Mouse (Mus musculus): ENCODE measurements around the gene Npff.

Npff gene

DNA sequence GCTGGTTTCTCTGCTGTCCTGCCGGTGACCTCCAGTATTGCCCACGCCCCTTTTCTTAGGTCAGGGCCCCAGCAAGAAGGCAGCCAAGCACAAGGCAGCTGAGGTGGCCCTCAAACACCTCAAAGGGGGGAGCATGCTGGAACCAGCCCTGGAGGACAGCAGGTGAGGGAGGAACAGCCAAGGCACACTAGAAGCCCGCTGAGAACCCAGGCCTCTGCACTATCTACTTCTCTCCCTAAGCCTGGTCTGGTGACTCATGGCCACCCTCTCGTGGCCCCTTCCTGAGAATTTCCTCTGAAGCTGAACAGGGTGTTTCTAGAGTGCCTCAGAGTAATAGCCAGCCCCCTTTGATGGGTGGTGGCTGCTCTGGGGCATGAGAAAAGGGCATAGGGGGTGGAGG, 4.3 kb downstream of the Npff start:
- DNase-seq (ENCODE audit: low read depth in 2 of 2, low spot score in 2 of 2) = no peak

DNA sequence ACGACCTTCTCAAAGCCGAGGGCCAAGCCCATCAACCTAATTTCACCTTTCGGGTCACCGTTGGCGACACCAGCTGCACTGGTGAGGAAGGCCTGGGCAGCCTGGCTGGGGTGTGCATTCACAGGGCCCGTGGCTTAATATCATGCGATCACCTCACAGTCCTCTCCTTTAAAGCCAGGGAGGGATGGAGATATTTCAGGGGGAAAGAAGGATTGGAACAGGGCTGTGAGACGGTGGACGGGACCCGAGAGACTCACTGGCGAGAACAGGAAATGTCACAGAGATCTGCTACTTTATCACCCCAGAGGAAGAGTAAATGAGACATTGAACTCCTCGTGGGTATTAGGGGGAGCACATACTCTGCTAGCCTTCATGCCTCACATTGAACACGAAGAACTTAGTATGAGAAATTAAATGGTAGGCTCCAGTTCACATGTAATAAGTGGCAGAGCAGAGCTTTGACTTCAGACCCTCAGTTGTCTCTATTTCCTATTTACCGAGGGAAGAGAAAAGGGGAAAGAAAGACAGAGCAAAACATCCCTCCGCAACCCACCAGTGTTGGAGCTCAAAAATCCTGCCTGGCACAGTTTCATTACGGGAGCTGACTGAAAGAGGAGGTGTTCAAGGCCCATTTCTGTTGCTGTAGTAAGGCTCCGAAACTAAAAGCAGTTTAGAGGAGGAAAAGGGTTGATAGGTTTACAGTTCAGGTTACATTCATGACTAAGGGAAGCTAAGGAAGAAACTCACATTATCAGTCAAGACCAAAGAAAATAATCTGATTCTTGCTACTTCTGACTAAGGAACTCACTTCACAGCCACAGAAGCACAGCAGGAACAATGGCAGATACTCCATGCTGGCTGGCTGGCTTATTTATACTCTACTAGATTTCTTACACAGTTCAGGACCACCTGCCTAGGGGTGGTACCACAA, 5.3 kb downstream of the Npff start:
- no peak for DNase-seq (ENCODE audit: low read depth in 2 of 2, low spot score in 2 of 2)

DNA sequence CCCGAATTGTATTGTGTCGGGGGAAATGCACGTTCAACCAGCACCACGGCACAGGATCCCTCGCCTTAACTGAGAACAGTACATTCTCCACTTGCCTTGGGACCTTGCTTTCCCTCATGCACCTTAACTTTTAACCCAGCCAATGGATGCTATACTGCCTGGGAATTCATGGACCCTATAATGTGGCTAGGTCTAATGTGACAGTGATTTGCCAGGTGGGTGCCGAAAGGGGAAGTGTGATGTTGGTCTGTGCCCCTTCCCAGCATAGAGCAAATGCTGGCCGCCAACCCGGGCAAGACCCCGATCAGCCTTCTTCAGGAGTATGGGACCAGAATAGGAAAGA, 5.9 kb downstream of the Npff start:
- no peak for DNase-seq (ENCODE audit: low read depth in 2 of 2, low spot score in 2 of 2)

DNA sequence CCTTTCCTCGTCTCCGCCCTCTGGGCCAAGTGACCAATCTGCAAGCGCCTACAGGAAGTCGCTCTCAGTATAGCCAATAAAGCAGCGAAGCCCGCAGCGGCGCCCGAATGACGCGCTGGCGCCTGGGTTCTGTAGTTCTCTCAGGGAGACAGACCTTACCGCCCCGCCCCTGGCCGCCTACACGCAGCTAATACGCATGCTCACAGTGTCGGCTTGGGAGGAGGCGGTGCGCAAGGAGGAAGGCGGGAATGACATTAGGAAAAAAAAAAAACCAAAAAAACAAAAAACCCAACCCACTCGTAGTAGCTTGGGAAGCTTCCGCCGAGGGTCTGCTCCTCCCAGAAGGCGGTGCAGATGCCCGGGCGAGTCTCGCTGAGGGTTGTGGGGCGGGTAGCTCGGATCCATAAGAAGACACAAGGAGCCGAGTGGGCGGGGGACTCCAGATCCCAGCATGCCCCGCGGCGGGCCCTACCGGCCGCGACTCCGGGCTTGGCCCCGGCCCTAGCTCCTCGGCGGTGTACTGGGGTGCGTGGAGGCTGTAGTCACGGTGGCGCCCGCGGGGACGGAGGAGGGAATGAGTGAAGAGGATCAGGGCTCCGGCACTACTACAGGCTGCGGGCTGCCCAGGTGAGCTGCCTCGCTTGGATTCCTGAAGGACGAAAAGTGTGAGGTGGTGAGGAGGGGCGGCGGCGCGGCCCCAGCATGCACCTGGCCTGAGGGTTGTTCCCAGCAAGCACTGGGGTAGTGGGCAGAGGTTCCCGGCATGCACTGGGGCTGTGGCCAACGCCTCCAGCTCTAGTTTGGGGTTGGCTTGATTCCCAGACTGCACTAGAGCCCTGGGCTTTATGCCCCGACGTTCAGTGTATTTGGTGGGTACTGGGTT, 6.5 kb downstream of the Npff start, which contains the start of gene Tarbp2:
Gene Tarbp2, plus strand, starts transcription at position 217 of the 883 bp plus-strand sequence.
- peak; percentile 97 to 98 for DNase-seq (ENCODE audit: low read depth in 2 of 2, low spot score in 2 of 2)

DNA sequence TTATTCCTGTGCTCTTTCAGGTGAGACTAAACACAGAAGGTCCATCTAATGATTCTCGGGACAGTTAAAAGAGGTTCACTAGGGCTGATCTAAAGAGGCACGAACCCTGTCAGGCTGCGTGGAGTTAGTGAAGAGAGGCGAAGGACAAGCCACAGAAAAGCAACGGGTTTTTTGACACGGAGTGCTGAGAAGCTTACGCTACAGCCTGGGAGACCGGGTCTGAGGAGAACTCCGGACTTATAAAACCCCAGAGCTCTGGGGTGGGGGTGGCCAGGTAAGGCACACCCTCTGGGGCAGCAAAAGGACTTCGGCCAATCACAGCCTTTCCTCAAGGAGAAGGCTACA, 7.1 kb downstream of the Npff start:
- no peak for DNase-seq (ENCODE audit: low read depth in 2 of 2, low spot score in 2 of 2)

DNA sequence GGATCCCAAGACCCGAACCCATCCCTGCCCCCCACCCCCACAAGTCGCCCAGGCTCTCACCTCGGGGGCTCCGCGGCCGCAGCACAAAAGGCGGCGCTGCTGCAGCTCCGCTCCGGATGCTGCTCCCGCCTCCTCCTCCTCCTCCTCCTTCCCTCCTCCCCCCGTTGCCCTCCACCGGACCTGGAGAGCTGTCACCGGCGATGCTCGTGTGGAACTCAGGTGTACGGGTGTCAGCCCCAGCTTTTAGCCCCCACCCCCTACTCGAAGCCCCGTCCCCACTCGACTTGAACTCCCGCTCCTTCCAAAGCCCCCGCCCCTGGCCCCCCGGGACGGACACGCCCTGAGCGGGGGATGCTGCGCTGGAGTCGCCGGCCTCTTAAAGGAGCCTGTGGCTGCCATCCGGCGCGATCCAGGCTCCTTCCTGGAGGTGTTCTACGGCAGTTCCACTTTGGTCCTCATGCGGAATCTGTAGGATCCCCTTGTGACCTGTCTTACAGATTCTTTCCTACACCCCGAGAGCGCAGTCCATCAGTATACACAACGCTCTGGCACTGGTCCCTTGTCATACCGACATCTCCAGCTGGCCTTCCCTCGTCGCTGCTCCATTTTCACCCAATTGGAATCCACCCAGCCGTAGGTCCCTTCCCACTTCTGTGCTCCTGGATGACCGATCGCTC, 7.9 kb downstream of the Npff start, which contains the start of gene Map3k12:
Gene Map3k12, minus strand, starts transcription at position 337 of the 677 bp plus-strand sequence.
- DNase-seq (ENCODE audit: low read depth in 2 of 2, low spot score in 2 of 2) = peak; percentile 28 to 46

DNA sequence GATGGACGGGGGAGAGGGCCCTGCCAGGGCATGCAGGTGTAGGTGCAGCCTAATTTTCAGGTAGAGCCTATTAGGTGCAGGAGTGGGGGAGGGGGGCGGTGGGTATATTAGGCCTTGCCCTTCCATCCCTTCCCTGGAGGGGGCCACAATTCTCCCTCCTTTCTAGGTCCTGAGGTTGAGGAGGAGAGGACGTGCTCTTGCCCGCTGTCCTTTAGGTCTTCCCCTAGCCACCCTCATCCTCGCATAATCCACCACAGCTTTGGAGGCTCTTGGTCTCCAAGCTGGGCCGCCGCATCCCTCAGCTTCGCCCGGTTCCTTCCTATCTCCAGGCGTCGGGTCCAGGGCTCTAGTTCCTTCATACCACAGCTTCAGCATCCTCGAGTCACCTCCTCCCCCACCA, 8.4 kb downstream of the Npff start:
- DNase-seq (ENCODE audit: low read depth in 2 of 2, low spot score in 2 of 2) = no peak

DNA sequence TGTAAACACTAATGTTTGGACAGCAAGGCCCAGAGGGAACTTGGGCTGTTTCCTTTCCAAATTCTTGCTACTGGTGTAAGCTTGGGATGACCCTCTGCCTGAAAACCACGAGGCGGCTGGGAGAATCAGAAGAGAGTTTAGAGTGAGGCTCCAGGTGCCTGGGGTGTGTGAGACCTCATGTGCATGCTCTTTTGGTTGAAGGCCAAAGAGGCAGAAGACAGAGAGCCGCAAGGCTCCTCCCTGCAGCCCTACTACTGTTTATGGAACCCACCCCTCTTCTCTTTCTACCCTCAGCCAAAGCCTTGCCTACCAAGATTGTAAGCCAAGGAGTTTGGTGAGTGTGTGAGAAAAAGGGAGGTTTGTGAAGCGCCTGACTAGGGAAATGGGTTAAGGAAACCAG, 9.0 kb downstream of the Npff start:
- no peak for DNase-seq (ENCODE audit: low read depth in 2 of 2, low spot score in 2 of 2)

DNA sequence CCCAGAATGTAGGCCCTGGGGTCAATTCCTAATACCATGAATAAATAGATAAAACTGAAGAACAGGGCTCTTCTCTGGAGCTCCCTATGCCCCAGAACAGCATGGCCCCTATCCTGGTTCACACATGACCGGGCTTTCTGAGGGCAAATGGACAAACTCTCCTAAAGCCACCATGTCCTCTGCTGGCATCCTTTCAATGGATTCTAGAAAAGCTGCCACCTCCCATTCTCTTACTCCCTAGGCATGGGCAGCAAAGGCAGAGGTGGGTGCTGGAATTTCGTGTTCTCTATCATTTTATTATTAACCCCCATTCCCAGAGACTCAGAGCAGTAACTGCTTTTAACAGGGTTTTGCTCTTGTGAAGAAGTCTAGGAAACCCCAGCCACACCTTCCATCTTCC, 9.5 kb downstream of the Npff start:
- DNase-seq (ENCODE audit: low read depth in 2 of 2, low spot score in 2 of 2) = no peak

DNA sequence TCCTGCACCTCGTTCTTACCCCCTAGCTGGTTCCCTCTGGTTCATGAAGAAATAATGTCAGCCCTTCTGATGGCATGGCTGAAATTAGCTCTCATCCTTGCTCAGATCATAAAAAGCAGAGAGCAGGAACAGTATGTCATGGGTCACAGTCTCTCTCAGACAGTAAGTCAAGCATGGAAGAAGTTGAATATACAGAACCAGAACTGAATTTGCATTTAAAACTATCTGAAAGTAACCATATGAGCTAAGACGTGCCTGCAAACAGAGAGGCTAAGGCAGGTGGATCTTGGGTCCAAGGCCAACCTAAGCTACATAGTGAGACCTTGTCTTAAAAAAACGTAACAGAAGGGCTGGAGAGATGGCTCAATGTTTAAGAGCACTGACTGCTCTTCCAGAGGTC, 11.7 kb downstream of the Npff start:
- DNase-seq (ENCODE audit: low read depth in 2 of 2, low spot score in 2 of 2) = no peak

DNA sequence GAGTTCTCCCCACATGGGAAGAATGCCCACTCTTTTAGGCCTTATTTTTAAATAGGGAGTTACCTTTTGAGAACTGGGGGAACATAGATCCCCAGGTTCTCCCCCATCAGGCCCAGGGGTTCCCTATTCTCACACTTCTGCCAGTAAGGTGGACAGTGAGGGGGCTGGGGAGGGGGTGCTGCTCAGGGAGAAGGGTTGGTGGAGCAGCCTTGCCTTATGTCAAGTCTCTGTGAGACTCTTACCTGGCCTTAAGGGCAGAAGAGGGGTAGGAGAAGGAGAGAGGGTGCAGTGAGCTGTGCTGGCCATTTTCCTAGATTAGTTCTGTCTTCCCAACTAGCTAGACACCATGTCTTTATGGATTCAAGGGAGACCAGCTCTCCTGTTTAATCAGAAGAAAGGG, 12.3 kb downstream of the Npff start:
- no peak for DNase-seq (ENCODE audit: low read depth in 2 of 2, low spot score in 2 of 2)

DNA sequence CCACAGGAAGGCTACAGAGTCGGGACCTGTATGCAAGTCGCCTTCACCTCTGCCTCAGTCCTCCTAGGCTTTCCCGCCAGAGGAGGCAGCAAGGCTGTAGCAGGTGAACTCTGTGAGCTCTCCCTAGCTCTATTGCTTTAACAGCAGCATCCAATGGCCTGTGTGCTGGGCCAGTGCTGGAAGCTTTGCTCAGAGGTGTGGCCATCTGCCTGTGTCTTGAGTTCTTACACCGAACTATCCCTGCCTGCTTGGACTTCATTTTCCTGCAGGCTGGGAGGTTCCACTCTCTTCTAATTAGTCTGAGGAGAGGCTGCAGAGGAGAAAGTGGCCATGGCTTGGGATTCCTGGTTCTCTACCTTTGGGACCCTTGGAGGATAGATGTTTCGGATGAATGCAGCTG, 12.7 kb downstream of the Npff start:
- no peak for DNase-seq (ENCODE audit: low read depth in 2 of 2, low spot score in 2 of 2)

DNA sequence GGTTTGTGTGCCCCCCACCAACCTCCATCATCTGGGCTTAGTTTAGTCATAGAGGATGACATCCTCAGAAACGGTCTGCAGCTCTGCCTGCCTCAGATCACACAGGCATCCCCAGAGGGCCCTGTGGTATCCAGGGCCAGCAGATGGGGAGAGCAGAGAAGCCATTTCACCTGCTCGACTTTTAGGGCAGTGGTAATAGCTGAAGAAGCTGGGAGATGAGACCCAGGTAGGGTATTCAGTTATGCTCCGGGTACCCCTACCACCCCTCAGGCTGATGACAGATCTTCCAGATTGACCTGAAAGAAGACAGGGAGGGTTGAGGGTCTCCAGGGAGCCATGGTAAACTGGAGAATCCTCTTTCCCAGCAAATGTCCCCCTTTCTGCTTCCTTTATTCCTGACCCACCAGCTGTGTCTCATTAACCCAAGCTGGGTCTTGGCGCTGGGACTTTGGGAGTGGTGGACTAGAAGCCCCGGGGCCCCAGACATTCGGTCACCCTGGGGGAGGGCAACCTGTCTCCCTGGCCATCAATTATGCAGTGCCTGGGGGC, 13.4 kb downstream of the Npff start:
- DNase-seq (ENCODE audit: low read depth in 2 of 2, low spot score in 2 of 2) = no peak

DNA sequence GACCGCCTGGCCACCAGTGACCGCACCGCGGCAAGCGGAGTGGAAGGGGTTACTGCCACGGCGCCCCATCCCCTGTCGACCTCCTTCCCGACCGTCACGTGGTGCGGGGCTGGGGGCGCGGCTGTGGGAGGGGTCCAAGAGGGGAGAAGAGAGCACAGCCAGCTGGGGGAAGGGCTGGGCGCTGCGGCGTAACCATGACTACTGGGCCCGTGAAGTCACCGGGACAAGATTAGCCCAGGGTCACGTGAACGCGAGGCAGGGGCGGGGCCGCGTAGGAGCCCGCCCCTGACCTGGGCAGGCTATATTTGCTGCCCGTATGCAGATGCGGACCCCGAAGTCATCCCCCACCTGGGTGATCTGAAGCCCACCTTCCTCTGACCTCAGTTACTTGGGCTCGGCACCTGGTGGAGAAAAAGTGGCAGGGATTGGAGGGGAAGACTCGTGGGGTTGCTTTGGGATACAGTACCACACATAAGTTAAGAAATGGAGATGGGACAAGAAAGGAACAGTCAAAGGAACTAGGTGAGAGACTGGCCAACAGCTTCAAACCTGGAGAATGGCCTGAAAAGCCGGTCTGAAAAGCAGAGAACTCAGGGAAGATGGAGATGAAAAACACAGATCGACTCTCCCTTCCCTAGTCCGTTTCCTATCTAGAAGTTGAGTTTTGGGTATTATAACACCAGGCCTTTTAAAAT, 14.0 kb downstream of the Npff start:
- peak in 1 of 2 experiments; percentile 45 for DNase-seq (ENCODE audit: low read depth in 2 of 2, low spot score in 2 of 2)

DNA sequence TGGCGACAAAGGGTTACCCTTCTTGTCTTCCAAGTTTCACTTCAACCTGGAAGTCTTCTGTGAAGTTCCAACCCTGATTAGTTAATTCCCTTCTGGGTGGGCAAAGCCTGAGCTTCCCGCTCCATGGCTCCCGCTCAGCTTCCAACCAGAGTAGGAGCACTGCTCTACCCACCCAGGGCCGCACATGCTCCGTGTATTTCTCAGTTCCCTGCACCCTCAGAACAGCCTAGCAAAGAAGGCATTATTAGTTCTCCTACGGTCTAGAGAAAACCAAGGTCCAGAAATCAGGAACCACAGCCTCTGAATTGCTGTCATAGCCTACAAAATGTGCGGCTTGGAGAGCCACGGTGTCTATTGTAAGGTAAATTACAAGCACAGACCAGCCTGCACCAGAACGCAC, 14.6 kb downstream of the Npff start:
- DNase-seq (ENCODE audit: low read depth in 2 of 2, low spot score in 2 of 2) = no peak

DNA sequence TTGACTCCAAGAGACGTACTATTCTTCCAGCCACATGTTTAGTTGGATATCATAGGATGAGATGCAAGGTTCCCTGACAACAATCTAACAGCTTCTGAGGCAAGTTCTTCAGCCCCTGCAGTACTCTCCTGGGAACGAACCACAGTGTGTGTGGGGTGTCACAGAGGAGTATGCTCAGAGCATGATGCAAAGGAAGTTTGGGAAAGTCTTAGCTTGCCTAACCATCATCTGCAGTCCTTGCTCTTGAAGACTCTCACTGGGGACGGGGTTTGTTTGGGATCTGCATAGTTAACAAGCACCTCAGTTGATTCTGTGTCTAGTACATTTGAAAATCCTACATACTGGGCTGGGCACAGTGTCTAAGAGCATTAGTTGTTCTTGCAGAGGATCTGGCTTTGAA, 16.4 kb downstream of the Npff start:
- no peak for DNase-seq (ENCODE audit: low read depth in 2 of 2, low spot score in 2 of 2)

DNA sequence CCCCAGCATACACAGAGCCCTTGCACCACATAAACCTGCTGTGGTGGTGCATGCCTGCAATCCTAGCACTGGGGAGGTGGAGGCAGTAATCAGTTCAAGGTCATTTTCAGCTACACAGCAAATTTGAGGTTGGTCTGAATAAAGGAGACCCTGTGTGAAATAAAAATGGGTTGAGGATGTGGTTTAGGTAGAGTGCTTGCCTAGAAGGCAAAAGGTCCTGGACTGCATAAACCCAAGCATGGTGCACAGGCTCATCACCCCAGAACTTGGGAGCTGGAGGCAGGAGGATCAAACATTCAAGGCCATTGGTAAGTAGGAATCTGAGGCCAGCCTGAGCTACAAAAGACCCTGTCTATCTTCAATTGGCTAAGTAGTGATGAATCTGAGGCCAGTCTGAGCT, 17.2 kb downstream of the Npff start:
- no peak for DNase-seq (ENCODE audit: low read depth in 2 of 2, low spot score in 2 of 2)

DNA sequence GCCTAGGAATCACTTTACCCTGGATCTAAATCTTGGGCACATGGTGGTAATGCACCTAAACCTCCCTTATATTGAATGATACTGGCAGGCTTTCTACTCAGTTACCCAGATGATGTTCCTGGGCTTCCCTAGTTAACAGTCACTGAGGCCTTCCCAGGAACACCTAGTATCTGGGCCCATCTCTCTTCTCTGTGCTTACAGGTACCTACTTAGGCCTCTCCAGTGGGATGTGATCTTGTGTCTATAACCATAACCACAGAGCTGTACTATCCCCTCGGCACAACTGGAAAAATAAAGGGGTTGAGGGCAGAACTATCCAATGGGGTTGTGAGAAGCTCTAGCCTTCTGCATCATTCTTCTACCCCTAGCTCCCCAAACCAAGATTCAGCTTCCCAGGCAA, 17.9 kb downstream of the Npff start:
- no peak for DNase-seq (ENCODE audit: low read depth in 2 of 2, low spot score in 2 of 2)

DNA sequence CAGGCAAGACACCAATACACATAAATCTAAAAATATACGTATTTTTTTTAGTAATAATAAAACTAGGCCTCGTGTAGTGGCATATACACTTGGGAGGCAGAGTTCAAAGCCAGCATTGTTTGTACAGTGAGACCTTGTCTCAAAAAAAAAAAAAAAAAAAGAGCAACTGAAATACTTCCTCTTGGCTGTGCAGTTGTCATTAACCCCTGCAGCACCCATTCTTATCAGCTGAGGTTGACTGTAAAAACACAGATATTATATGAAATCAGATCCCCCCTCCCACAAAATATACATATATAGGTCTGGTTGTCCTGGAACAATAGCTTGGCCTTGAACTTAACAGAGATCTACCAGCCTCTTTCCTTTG, 18.3 kb downstream of the Npff start:
- no peak for DNase-seq (ENCODE audit: low read depth in 2 of 2, low spot score in 2 of 2)

DNA sequence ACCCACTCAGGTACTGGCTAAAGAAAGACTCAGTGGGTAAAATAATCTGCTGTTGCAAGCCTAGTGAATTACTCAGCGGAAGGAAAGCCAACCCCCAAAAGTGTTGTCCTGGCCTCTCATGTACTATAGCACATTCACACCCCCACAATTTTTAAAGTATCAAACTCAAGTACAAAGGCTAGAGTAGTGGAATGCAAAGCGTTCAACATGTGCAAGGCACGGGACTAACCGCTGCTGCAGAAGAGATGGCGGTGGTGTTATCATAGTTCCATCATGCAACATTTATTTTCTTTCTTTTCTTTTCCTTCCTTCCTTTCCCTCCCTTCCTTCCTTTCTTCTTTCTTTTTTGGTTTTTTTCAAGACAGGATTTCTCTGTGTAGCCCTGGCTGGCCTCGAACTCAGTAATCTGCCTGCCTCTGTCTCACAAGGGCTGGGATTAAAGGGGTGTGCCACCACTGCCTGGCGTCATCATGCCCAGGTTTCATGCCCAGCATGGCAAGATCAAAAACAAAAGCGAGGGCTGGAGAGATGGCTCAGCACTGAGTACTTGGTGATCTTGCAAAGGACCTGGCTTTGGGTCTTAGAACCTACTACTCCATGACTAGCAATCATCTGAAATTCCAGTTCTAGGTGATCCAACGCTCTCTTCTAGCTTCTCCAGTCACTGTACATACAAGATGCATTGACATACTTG, 18.8 kb downstream of the Npff start:
- DNase-seq (ENCODE audit: low read depth in 2 of 2, low spot score in 2 of 2) = no peak

Measured in CD8-positive naive resting alpha-beta T cell, adult 2 months (primary cell).